Mouse (Mus musculus): ENCODE measurements at regions not wholly inside any gene's neighbourhood (a gene's known extent, or its start where the extent isn't known, plus 50 kb on each side); places are given as distances from the start of the nearest gene placed in this dataset.

GRCm38 (mm10) chr13:28606651-28607050 lies 346.9 kb downstream of the Sox4 start:
- H3K9ac ChIP-seq, result no peak overlapping the region
- no peaks in the 10 kb centered on the region for H3K9me3 ChIP-seq
- H3K4me3 ChIP-seq, result no peak overlapping the region
- H3K36me3 ChIP-seq, result no peaks in the 10 kb centered on the region
- H3K4me1 ChIP-seq, result peaks cover 21% of the 10 kb centered on the region
- no peak for ATAC-seq (ENCODE audit: borderline replicate concordance, extremely low read depth, low FRiP score, low TSS enrichment)
- 89% methylated on average over 1 of the region's 1 CpGs for WGBS
- no peaks in the 10 kb centered on the region for H3K27me3 ChIP-seq
- H3K4me2 ChIP-seq, result no peak overlapping the region
- H3K27ac ChIP-seq, result 0 out of 2 replicates have a peak overlapping the region, but pooled peaks have one; percentile 88

- Histone ChIP-seq H3K36me3 (no peaks in the 10 kb centered on the region), H3K4me2 (no peak overlapping the region), H3K9me3 (no peaks in the 10 kb centered on the region), H3K4me1 (peaks cover 27% of the 10 kb centered on the region), H3K27me3 (no peaks in the 10 kb centered on the region), H3K27ac (no peak overlapping the region), H3K9ac (no peak overlapping the region), H3K4me3 (no peak overlapping the region)
- WGBS, result 82% methylated on average over 1 of the region's 1 CpGs
- ATAC-seq (ENCODE audit: borderline replicate concordance, extremely low read depth, low FRiP score, low TSS enrichment), result no peak
Measured at GRCm38 (mm10) chr13:28605833-28606232, 347.7 kb downstream of the Sox4 start.

GRCm38 (mm10) chr13:28604016-28604415 lies 346.7 kb downstream of the Gm11361 start:
- peaks cover 33% of the 10 kb centered on the region for H3K4me1 ChIP-seq
- peak overlapping the region; percentile 28; the same call in 1 of the 2 replicates for H3K4me2 ChIP-seq
- no peaks in the 10 kb centered on the region for H3K9me3 ChIP-seq
- no peak overlapping the region for H3K9ac ChIP-seq
- peak; percentile 79; the same call in 1 of the 2 replicates for ATAC-seq (ENCODE audit: borderline replicate concordance, extremely low read depth, low FRiP score, low TSS enrichment)
- 20% methylated on average over 6 of the region's 6 CpGs for WGBS
- peak overlapping the region; percentile 53 for H3K27ac ChIP-seq
- no peak overlapping the region for H3K4me3 ChIP-seq
- no peaks in the 10 kb centered on the region for H3K27me3 ChIP-seq
- no peaks in the 10 kb centered on the region for H3K36me3 ChIP-seq

GRCm38 (mm10) chr13:28600792-28601191 lies 343.5 kb downstream of the Gm11361 start:
- H3K27me3 ChIP-seq, result no peaks in the 10 kb centered on the region
- H3K4me2 ChIP-seq, result 0 out of 2 replicates have a peak overlapping the region, but pooled peaks have one; percentile 4

GRCm38 (mm10) chr13:28596367-28596766 lies 339.0 kb downstream of the Gm11361 start:
- Histone ChIP-seq H3K27ac (no peak overlapping the region), H3K4me1 (peaks cover 11% of the 10 kb centered on the region), H3K4me3 (no peak overlapping the region), H3K9me3 (no peaks in the 10 kb centered on the region), H3K36me3 (no peaks in the 10 kb centered on the region), H3K27me3 (no peaks in the 10 kb centered on the region), H3K4me2 (no peak overlapping the region), H3K9ac (no peak overlapping the region)
- ATAC-seq (ENCODE audit: borderline replicate concordance, extremely low read depth, low FRiP score, low TSS enrichment), result no peak
- WGBS, result 89% methylated on average over 2 of the region's 2 CpGs

More at GRCm38 (mm10) chr13:28600792-28601191, 343.5 kb downstream of the Gm11361 start:
- 0 out of 2 replicates have a peak, but pooled peaks have one; percentile 36 for ATAC-seq (ENCODE audit: borderline replicate concordance, extremely low read depth, low FRiP score, low TSS enrichment)
- Histone ChIP-seq H3K36me3 (no peaks in the 10 kb centered on the region), H3K9ac (no peak overlapping the region), H3K9me3 (no peaks in the 10 kb centered on the region), H3K4me3 (no peak overlapping the region), H3K27ac (no peak overlapping the region), H3K4me1 (peaks cover 18% of the 10 kb centered on the region)
- WGBS, result 30% methylated on average over 5 of the region's 5 CpGs

- Histone ChIP-seq H3K4me3 (no peak overlapping the region), H3K4me2 (no peak overlapping the region), H3K27ac (no peak overlapping the region), H3K9ac (no peak overlapping the region), H3K4me1 (peaks cover 9% of the 10 kb centered on the region), H3K27me3 (no peaks in the 10 kb centered on the region), H3K9me3 (no peaks in the 10 kb centered on the region), H3K36me3 (no peaks in the 10 kb centered on the region)
- no peak for ATAC-seq (ENCODE audit: borderline replicate concordance, extremely low read depth, low FRiP score, low TSS enrichment)
- WGBS, result 54% methylated on average over 1 of the region's 1 CpGs
Measured at GRCm38 (mm10) chr13:28592176-28592575, 334.8 kb downstream of the Gm11361 start.

GRCm38 (mm10) chr13:28587977-28588376 lies 330.6 kb downstream of the Gm11361 start:
- H3K4me2 ChIP-seq, result no peak overlapping the region
- ATAC-seq (ENCODE audit: borderline replicate concordance, extremely low read depth, low FRiP score, low TSS enrichment), result 0 out of 2 replicates have a peak, but pooled peaks have one; percentile 14
- H3K4me1 ChIP-seq, result peaks cover 15% of the 10 kb centered on the region
- H3K9ac ChIP-seq, result no peak overlapping the region
- no peaks in the 10 kb centered on the region for H3K36me3 ChIP-seq
- no peak overlapping the region for H3K27ac ChIP-seq
- WGBS, result 41% methylated on average over 5 of the region's 5 CpGs
- no peaks in the 10 kb centered on the region for H3K9me3 ChIP-seq
- H3K27me3 ChIP-seq, result no peaks in the 10 kb centered on the region
- H3K4me3 ChIP-seq, result no peak overlapping the region

GRCm38 (mm10) chr13:28586693-28587092 lies 329.4 kb downstream of the Gm11361 start:
- Histone ChIP-seq H3K36me3 (no peaks in the 10 kb centered on the region), H3K4me1 (peaks cover 15% of the 10 kb centered on the region), H3K9ac (no peak overlapping the region), H3K9me3 (no peaks in the 10 kb centered on the region), H3K4me2 (no peak overlapping the region), H3K27ac (no peak overlapping the region), H3K27me3 (no peaks in the 10 kb centered on the region), H3K4me3 (no peak overlapping the region)
- 76% methylated on average over 7 of the region's 7 CpGs for WGBS
- ATAC-seq (ENCODE audit: borderline replicate concordance, extremely low read depth, low FRiP score, low TSS enrichment), result no peak

GRCm38 (mm10) chr13:28586140-28586539 lies 328.8 kb downstream of the Gm11361 start:
- H3K4me3 ChIP-seq, result no peak overlapping the region
- H3K27me3 ChIP-seq, result no peaks in the 10 kb centered on the region
- H3K4me1 ChIP-seq, result peaks cover 15% of the 10 kb centered on the region
- H3K9me3 ChIP-seq, result no peaks in the 10 kb centered on the region
- no peak overlapping the region for H3K9ac ChIP-seq
- H3K4me2 ChIP-seq, result no peak overlapping the region
- 52% methylated on average over 2 of the region's 2 CpGs for WGBS
- ATAC-seq (ENCODE audit: borderline replicate concordance, extremely low read depth, low FRiP score, low TSS enrichment), result no peak
- no peaks in the 10 kb centered on the region for H3K36me3 ChIP-seq
- no peak overlapping the region for H3K27ac ChIP-seq

GRCm38 (mm10) chr13:28583617-28584016 lies 326.3 kb downstream of the Gm11361 start:
- WGBS, result 69% methylated on average over 5 of the region's 5 CpGs
- Histone ChIP-seq H3K4me3 (no peak overlapping the region), H3K4me2 (no peak overlapping the region), H3K4me1 (peaks cover 19% of the 10 kb centered on the region), H3K36me3 (no peaks in the 10 kb centered on the region), H3K27ac (no peak overlapping the region), H3K9me3 (no peaks in the 10 kb centered on the region), H3K9ac (no peak overlapping the region), H3K27me3 (no peaks in the 10 kb centered on the region)
- no peak for ATAC-seq (ENCODE audit: borderline replicate concordance, extremely low read depth, low FRiP score, low TSS enrichment)

- no peak overlapping the region for H3K4me3 ChIP-seq
- H3K9me3 ChIP-seq, result no peaks in the 10 kb centered on the region
- no peak overlapping the region for H3K9ac ChIP-seq
- no peak for ATAC-seq (ENCODE audit: borderline replicate concordance, extremely low read depth, low FRiP score, low TSS enrichment)
- 49% methylated on average over 9 of the region's 9 CpGs for WGBS
- H3K27me3 ChIP-seq, result no peaks in the 10 kb centered on the region
- H3K4me2 ChIP-seq, result no peak overlapping the region
- H3K27ac ChIP-seq, result no peak overlapping the region
- H3K4me1 ChIP-seq, result peaks cover 4% of the 10 kb centered on the region; the same call in 1 of the 2 replicates
- H3K36me3 ChIP-seq, result no peaks in the 10 kb centered on the region
Measured at GRCm38 (mm10) chr13:28575202-28575851, 318.0 kb downstream of the Gm11361 start.

GRCm38 (mm10) chr13:28573364-28573763 lies 316.0 kb downstream of the Gm11361 start:
- no peaks in the 10 kb centered on the region for H3K4me1 ChIP-seq
- H3K9me3 ChIP-seq, result no peaks in the 10 kb centered on the region
- ATAC-seq (ENCODE audit: borderline replicate concordance, extremely low read depth, low FRiP score, low TSS enrichment), result no peak
- H3K4me3 ChIP-seq, result no peak overlapping the region
- no peaks in the 10 kb centered on the region for H3K36me3 ChIP-seq
- 91% methylated on average over 1 of the region's 1 CpGs for WGBS
- H3K4me2 ChIP-seq, result no peak overlapping the region
- no peak overlapping the region for H3K9ac ChIP-seq
- H3K27me3 ChIP-seq, result no peaks in the 10 kb centered on the region
- H3K27ac ChIP-seq, result no peak overlapping the region
